Mouse (Mus musculus): Measurements from ENCODE around the gene Cltc. TPM values are rescaled to one million over a fixed set of nuclear protein-coding genes. Genes with fewer than 3 reads are reported as not detected.

Cltc gene
- polyA plus RNA-seq, 1 experiment from 2014 or later: 173 TPM

DNA sequence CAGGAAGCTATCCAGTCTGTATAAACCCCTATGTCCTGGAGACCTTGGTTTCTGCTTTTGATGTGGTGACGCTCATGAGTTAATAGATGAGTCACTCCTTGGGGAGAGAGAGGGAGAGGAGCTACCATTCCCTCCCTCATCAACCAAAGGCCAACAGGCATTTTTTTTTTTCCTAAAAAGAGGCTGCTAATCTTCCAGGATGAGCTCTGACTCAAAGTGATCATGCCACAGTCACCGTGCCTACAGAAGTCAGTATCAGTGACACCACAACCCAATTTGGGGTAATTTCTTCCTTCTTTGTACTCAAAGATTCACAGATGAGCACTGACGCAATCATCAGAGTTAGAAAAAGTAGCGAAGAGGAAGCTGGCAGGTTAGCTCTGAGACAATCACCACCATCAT, 104.8 kb downstream of the Cltc start:
- Histone ChIP-seq H3K4me3 (ENCODE audit: low read depth, low read length) (no peak overlapping the region), H3K9ac (ENCODE audit: low read depth, low read length) (no peak overlapping the region), H3K36me3 (ENCODE audit: control insufficient read depth, insufficient read depth, low read length) (no peaks in the 10 kb centered on the region), H3K9me3 (ENCODE audit: control insufficient read depth, low read length) (no peaks in the 10 kb centered on the region), H3K27ac (ENCODE audit: low read depth, low read length) (no peak overlapping the region), H3K4me2 (replicated peaks; ENCODE audit: low read depth, low read length) (no peak overlapping the region), H3K27me3 (ENCODE audit: control insufficient read depth, insufficient read depth, low read length) (no peaks in the 10 kb centered on the region), H3K4me1 (replicated peaks; ENCODE audit: control insufficient read depth, insufficient read depth, low read length) (no peaks in the 10 kb centered on the region)
- 95% methylated on average over 4 of the region's 4 CpGs for WGBS
- ATAC-seq (ENCODE audit: low FRiP score) (no peak), DNase-seq (ENCODE audit: low spot score) (no peak)

DNA sequence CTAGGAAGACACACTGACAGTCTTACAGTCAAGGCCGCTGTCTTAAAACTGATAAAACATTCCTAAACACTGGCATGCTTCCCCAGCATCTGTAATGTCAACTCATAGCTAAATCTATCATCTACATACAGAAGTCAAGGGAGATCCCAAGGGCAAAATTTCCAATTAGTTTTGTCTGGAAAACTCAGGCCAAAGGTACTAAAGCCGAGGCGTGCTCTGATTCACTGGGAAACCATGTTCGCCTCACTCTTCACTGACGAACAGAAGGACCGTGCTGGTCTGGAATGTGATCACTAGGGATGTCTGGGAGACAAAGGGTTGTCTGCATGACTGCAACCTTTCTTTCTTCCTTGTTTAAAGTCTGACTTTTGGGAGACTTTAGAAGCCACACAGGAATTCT, 106.7 kb downstream of the Cltc start:
- 42% methylated on average over 6 of the region's 6 CpGs for WGBS
- H3K36me3 ChIP-seq (ENCODE audit: control insufficient read depth, insufficient read depth, low read length): no peaks in the 10 kb centered on the region
- ATAC-seq (ENCODE audit: low FRiP score) (no peak), DNase-seq (ENCODE audit: low spot score) (no peak)
- no peaks in the 10 kb centered on the region for H3K27me3 ChIP-seq (ENCODE audit: control insufficient read depth, insufficient read depth, low read length)
- H3K9me3 ChIP-seq (ENCODE audit: control insufficient read depth, low read length): no peaks in the 10 kb centered on the region
- H3K4me1 ChIP-seq (replicated peaks; ENCODE audit: control insufficient read depth, insufficient read depth, low read length): no peaks in the 10 kb centered on the region
- H3K4me3 ChIP-seq (ENCODE audit: low read depth, low read length): no peak overlapping the region
- no peak overlapping the region for H3K27ac ChIP-seq (ENCODE audit: low read depth, low read length)
- no peak overlapping the region for H3K4me2 ChIP-seq (replicated peaks; ENCODE audit: low read depth, low read length)
- H3K9ac ChIP-seq (ENCODE audit: low read depth, low read length): no peak overlapping the region

DNA sequence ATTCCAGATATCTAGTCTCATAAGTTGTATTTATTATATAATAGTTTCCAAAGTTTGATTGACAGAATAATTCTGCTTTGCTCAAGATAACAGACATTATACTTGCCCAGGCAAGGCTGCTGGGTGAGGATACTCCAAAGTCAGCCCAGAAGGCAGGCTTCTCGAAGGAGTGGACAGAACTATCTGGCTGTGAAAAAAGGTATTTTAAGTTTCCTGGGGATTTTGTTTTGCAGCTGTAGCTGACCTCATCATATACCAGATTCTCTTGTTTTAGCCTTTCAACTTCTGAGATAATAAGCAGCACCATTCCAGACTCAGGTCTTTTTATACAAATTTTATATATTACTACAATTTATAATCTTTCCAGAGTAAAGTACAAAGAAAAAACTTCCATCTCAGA, 107.8 kb downstream of the Cltc start:
- DNase-seq (ENCODE audit: low spot score): no peak
- Histone ChIP-seq H3K4me2 (replicated peaks; ENCODE audit: low read depth, low read length) (no peak overlapping the region), H3K36me3 (ENCODE audit: control insufficient read depth, insufficient read depth, low read length) (no peaks in the 10 kb centered on the region), H3K27ac (ENCODE audit: low read depth, low read length) (no peak overlapping the region), H3K4me3 (ENCODE audit: low read depth, low read length) (no peak overlapping the region), H3K9me3 (ENCODE audit: control insufficient read depth, low read length) (no peaks in the 10 kb centered on the region), H3K4me1 (replicated peaks; ENCODE audit: control insufficient read depth, insufficient read depth, low read length) (no peaks in the 10 kb centered on the region), H3K27me3 (ENCODE audit: control insufficient read depth, insufficient read depth, low read length) (no peaks in the 10 kb centered on the region), H3K9ac (ENCODE audit: low read depth, low read length) (no peak overlapping the region)
- 89% methylated on average over 1 of the region's 1 CpGs for WGBS
- no peak for ATAC-seq (ENCODE audit: low FRiP score)

DNA sequence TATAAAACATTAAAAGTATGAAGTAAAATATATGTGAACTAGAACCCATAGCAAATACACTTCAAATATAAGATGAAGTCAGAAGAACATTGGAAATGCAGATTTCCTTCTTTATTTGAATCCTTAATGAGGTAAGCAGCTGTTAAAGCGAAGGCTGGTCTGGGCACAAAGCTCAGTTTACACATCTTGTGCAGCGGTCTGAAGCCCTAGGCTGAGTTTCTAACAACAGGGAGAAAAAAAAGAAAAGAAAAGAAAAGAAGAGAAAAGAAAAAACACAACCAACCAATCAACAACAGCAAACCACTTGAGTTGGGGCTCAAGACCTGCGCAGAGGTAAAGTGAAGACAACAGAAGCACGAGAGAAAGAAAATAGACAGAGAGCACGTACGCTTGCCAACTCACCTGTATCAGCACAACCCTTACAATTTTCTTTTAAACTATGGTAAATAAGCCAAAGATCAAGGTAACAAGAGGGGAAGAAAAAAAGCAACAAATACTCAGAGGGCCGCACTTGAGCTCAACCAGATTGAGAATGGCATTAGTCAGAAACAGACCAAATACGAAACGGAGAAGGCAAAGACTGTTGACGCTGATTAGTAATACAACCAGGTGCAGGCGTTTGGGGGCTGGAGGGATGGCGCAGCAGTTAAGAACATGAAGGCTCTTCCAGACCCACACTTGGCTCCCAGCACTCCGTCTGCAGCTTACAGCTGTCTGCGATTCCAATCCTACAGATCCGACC, 109.5 kb downstream of the Cltc start:
- no peak overlapping the region for H3K4me3 ChIP-seq (ENCODE audit: low read depth, low read length)
- ATAC-seq (ENCODE audit: low FRiP score) (no peak), DNase-seq (ENCODE audit: low spot score) (no peak)
- H3K27ac ChIP-seq (ENCODE audit: low read depth, low read length): no peak overlapping the region
- no peaks in the 10 kb centered on the region for H3K4me1 ChIP-seq (replicated peaks; ENCODE audit: control insufficient read depth, insufficient read depth, low read length)
- H3K36me3 ChIP-seq (ENCODE audit: control insufficient read depth, insufficient read depth, low read length): no peaks in the 10 kb centered on the region
- no peaks in the 10 kb centered on the region for H3K9me3 ChIP-seq (ENCODE audit: control insufficient read depth, low read length)
- no peak overlapping the region for H3K4me2 ChIP-seq (replicated peaks; ENCODE audit: low read depth, low read length)
- no peaks in the 10 kb centered on the region for H3K27me3 ChIP-seq (ENCODE audit: control insufficient read depth, insufficient read depth, low read length)
- no peak overlapping the region for H3K9ac ChIP-seq (ENCODE audit: low read depth, low read length)
- 80% methylated on average over 15 of the region's 15 CpGs for WGBS

DNA sequence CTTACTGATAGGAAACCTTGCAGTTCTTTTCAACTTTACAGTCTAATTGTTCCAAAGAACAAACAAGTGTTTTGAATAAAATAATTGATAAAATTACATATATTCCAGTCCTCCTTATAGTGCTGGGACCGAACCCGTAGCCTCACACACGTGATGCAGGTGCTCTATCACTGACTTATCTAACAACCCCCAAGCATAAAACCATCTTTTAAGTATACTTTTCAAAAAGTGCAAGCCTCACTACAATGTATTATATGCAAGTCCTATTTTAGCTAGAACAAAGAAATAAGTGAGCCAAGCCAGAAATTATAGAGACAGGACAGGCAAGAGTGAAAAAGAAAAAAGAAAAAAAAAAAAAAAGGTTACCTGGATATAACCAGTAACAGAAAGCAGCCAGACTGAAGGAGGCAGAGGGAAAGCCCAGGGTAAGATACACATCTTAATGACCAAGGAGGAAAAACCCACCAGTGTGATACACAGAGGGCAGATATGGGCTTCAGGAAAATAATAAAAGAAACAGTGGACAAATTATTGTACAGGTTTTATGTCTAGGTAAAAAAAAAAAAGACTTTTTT, 110.4 kb downstream of the Cltc start:
- 91% methylated on average over 3 of the region's 3 CpGs for WGBS
- DNase-seq (ENCODE audit: low spot score): no peak
- Histone ChIP-seq H3K4me2 (replicated peaks; ENCODE audit: low read depth, low read length) (no peak overlapping the region), H3K27ac (ENCODE audit: low read depth, low read length) (no peak overlapping the region), H3K9me3 (ENCODE audit: control insufficient read depth, low read length) (no peaks in the 10 kb centered on the region), H3K9ac (ENCODE audit: low read depth, low read length) (no peak overlapping the region), H3K27me3 (ENCODE audit: control insufficient read depth, insufficient read depth, low read length) (no peaks in the 10 kb centered on the region), H3K4me3 (ENCODE audit: low read depth, low read length) (no peak overlapping the region), H3K36me3 (ENCODE audit: control insufficient read depth, insufficient read depth, low read length) (no peaks in the 10 kb centered on the region), H3K4me1 (replicated peaks; ENCODE audit: control insufficient read depth, insufficient read depth, low read length) (no peaks in the 10 kb centered on the region)
- no peak for ATAC-seq (ENCODE audit: low FRiP score)

DNA sequence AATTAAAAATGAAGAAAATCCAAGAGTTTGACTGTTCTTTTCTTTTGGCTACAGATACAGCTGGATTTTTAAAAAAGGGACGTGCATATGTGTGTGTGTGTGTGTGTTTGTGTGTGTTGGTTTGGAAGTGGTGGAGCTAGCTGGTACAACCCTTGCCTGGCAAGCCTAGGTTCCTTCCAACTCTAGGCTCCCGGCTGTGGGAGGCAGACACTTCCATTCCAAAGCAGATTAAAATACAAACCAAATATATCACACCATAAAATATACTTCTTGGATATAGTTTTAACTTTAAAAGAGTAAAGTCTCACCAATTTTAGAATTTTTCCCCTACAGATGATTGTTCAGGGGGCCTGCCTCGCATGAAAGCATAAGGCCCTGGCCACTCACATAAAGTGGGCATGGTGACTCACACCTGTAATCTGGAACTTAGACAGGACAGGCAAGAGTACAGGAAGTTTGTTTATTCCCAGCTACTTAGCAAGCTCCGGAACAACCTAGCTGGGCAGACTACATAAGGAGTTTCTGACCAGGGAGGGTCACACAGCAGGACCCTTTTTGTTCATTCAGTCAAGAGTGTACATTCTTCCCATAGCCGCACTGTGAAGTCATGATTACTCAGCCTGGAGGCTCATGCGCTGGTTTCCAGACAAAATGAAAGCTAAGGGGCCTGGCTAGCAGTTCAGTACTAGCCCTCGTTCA, 111.1 kb downstream of the Cltc start:
- ATAC-seq (ENCODE audit: low FRiP score): no peak

DNA sequence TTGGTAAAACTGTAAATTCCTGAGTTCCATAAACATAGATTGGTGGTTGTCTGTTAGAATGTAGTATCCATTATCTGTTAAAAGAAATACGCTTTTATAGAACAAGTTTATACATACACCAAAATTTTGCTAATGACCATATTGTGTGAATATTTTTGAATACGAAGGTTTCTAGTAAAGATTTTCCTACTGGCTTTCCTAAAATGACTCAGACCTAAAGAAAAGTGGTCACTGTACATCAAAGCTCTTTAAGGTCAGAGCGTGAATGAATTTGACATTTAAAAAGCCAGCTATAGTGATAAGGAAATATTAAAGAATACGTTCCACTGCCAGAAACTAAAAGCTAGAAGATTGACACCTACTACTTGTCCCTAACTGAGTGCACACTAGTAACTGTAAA, 112.8 kb downstream of the Cltc start:
- Histone ChIP-seq H3K36me3 (ENCODE audit: control insufficient read depth, insufficient read depth, low read length) (no peaks in the 10 kb centered on the region), H3K4me3 (ENCODE audit: low read depth, low read length) (no peak overlapping the region)

More for the DNA sequence above, 111.1 kb downstream of the Cltc start:
- H3K27ac ChIP-seq (ENCODE audit: low read depth, low read length): no peak overlapping the region
- no peaks in the 10 kb centered on the region for H3K27me3 ChIP-seq (ENCODE audit: control insufficient read depth, insufficient read depth, low read length)
- H3K4me1 ChIP-seq (replicated peaks; ENCODE audit: control insufficient read depth, insufficient read depth, low read length): no peaks in the 10 kb centered on the region
- no peak overlapping the region for H3K4me3 ChIP-seq (ENCODE audit: low read depth, low read length)
- H3K4me2 ChIP-seq (replicated peaks; ENCODE audit: low read depth, low read length): no peak overlapping the region
- no peaks in the 10 kb centered on the region for H3K36me3 ChIP-seq (ENCODE audit: control insufficient read depth, insufficient read depth, low read length)
- H3K9me3 ChIP-seq (ENCODE audit: control insufficient read depth, low read length): no peaks in the 10 kb centered on the region
- WGBS: 64% methylated on average over 7 of the region's 7 CpGs
- no peak overlapping the region for H3K9ac ChIP-seq (ENCODE audit: low read depth, low read length)
- DNase-seq (ENCODE audit: low spot score): peak; percentile 19

More for the DNA sequence above, 112.8 kb downstream of the Cltc start:
- Histone ChIP-seq H3K9me3 (ENCODE audit: control insufficient read depth, low read length) (no peaks in the 10 kb centered on the region), H3K9ac (ENCODE audit: low read depth, low read length) (no peak overlapping the region), H3K27ac (ENCODE audit: low read depth, low read length) (no peak overlapping the region), H3K27me3 (ENCODE audit: control insufficient read depth, insufficient read depth, low read length) (no peaks in the 10 kb centered on the region), H3K4me1 (replicated peaks; ENCODE audit: control insufficient read depth, insufficient read depth, low read length) (no peaks in the 10 kb centered on the region), H3K4me2 (replicated peaks; ENCODE audit: low read depth, low read length) (no peak overlapping the region)
- WGBS: 96% methylated on average over 4 of the region's 4 CpGs
- ATAC-seq (ENCODE audit: low FRiP score) (no peak), DNase-seq (ENCODE audit: low spot score) (no peak)
